Mouse (Mus musculus): ENCODE data around the gene Exoc3l. TPM values are rescaled to one million over a fixed set of nuclear protein-coding genes. Genes with fewer than 3 reads are reported as not detected.

Exoc3l gene
- polyA plus RNA-seq (2012; ENCODE audit: insufficient read depth, insufficient read length, missing spikeins) = 0.95 and 1.1 TPM in 2 replicates

GRCm38 (mm10) chr8:105295895-105296573, at the start of gene Exoc3l:
TSS of gene Exoc3l (minus strand) at chr8:105296101.
- Histone ChIP-seq H3K4me1 (ENCODE audit: control insufficient read depth, insufficient read depth, low read length) (peaks cover 18% of the 10 kb centered on the region), H3K4me3 (ENCODE audit: insufficient read depth, low read length) (no peak within 1 kb of the TSS), H3K27ac (ENCODE audit: insufficient read depth, low read depth, low read length) (no peak within 1 kb of the TSS)
- TF ChIP-seq POLR2A (IDR thresholded peaks at IDR 0.05; ENCODE audit: borderline replicate concordance, low read depth, low read length) (no peak), CTCF (IDR thresholded peaks at IDR 0.05; ENCODE audit: low read depth, low read length) (no peak)

GRCm38 (mm10) chr8:105345061-105345975, 49.4 kb upstream of the Exoc3l start:
- peak overlapping the region; percentile 13 for H3K4me3 ChIP-seq (ENCODE audit: insufficient read depth, low read length)
- peak overlapping the region; percentile 67 for H3K27ac ChIP-seq (ENCODE audit: insufficient read depth, low read depth, low read length)
- H3K4me1 ChIP-seq (ENCODE audit: control insufficient read depth, insufficient read depth, low read length) = peaks cover 36% of the 10 kb centered on the region
- TF ChIP-seq POLR2A (IDR thresholded peaks at IDR 0.05; ENCODE audit: borderline replicate concordance, low read depth, low read length) (no peak), CTCF (IDR thresholded peaks at IDR 0.05; ENCODE audit: low read depth, low read length) (no peak)

- no peak overlapping the region for H3K27ac ChIP-seq (ENCODE audit: insufficient read depth, low read depth, low read length)
- H3K4me3 ChIP-seq (ENCODE audit: insufficient read depth, low read length) = no peak overlapping the region
- H3K4me1 ChIP-seq (ENCODE audit: control insufficient read depth, insufficient read depth, low read length) = peaks cover 47% of the 10 kb centered on the region
- TF ChIP-seq CTCF (IDR thresholded peaks at IDR 0.05; ENCODE audit: low read depth, low read length) (no peak), POLR2A (IDR thresholded peaks at IDR 0.05; ENCODE audit: borderline replicate concordance, low read depth, low read length) (no peak)
These were observed 48.1 kb upstream of the Exoc3l start for GRCm38 (mm10) chr8:105343791-105344574.

- TF ChIP-seq POLR2A (IDR thresholded peaks at IDR 0.05; ENCODE audit: borderline replicate concordance, low read depth, low read length) (no peak), CTCF (IDR thresholded peaks at IDR 0.05; ENCODE audit: low read depth, low read length) (no peak)
- H3K4me1 ChIP-seq (ENCODE audit: control insufficient read depth, insufficient read depth, low read length) = peaks cover 57% of the 10 kb centered on the region
- no peak overlapping the region for H3K4me3 ChIP-seq (ENCODE audit: insufficient read depth, low read length)
- H3K27ac ChIP-seq (ENCODE audit: insufficient read depth, low read depth, low read length) = no peak overlapping the region
These were observed 46.9 kb upstream of the Exoc3l start for GRCm38 (mm10) chr8:105342768-105343167.

DNA sequence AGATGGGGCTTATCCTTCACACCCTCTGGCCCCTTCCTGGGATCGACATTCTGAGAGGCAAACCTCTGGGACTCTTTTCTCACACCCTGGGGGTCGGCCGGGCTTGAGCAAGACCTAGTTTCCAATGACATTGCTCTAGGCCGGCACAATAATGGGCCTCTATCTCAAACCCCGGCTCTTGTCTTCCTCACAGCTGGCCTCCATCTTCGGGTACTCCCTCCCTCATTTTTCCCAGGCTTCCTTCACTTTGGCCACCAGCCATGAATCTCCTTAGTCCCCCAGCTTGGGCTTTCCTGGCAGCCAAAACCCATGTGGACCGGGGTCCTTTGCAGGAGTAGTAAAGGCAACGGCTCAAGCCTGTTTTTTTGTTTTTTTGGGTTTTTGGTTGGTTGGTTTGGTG, 45.5 kb upstream of the Exoc3l start:
- H3K4me1 ChIP-seq (ENCODE audit: control insufficient read depth, insufficient read depth, low read length) = peaks cover 56% of the 10 kb centered on the region
- TF ChIP-seq CTCF (IDR thresholded peaks at IDR 0.05; ENCODE audit: low read depth, low read length) = no peak
- TF ChIP-seq POLR2A (IDR thresholded peaks at IDR 0.05; ENCODE audit: borderline replicate concordance, low read depth, low read length) = no peak
- H3K27ac ChIP-seq (ENCODE audit: insufficient read depth, low read depth, low read length) = no peak overlapping the region
- H3K4me3 ChIP-seq (ENCODE audit: insufficient read depth, low read length) = no peak overlapping the region

DNA sequence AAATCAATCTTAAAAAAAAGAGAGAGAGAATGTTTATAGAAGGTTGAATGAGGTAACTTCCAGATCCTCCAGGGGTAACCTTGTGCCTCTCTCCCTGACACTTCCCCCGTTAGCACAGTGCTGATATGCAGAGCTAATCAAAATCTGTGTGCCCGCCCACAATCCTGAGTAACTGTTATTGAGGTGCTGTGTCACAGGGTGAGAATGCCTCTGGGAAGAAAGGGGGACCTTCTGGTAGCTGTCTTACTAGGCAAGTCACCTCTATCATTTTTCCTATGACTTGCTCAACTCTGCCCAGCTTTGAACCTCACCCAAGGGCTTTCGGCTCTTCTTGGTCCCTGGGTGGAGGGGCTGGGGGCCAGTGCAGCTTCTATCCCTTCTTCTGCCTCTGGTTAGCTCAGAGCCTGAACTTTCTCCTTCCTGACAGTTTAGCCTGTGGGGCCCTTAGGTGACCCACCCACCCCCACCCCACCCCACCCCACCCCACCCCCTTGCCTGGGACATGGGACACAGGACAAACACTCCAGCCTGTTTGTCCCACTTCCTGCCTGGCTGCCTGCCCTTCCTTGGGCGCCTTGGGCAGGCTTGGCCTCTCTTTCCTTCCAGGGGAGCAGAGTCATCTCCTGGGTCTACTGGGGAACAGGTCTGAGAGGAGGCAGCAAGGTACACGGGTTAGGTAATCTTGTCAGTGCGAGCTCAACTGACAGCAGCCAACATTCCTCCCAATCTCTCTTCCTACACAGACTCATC, 44.2 kb upstream of the Exoc3l start:
- Histone ChIP-seq H3K4me3 (ENCODE audit: insufficient read depth, low read length) (no peak overlapping the region), H3K4me1 (ENCODE audit: control insufficient read depth, insufficient read depth, low read length) (peaks cover 46% of the 10 kb centered on the region), H3K27ac (ENCODE audit: insufficient read depth, low read depth, low read length) (peak overlapping the region; percentile 78)
- TF ChIP-seq POLR2A (IDR thresholded peaks at IDR 0.05; ENCODE audit: borderline replicate concordance, low read depth, low read length) = no peak
- TF ChIP-seq CTCF (IDR thresholded peaks at IDR 0.05; ENCODE audit: low read depth, low read length) = no peak

DNA sequence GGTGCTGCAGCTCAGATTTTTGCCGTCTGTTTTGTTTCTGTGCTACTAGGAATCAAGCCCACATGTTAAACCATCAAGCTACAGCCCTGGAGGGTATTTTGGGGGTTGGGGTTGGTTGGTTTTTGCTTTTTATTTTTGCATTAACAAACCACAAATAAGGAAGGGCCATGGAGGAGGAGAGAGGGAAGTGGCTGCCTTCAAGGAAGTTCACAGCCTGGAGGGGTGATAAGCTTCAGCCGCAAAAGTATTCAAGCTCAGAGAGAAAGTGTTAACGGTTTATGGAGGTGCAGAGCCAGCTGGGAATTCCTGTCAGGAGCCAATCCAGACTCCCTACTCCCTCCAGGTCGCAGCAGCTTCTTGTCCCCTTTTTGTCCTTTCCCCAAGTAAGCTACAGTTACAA, 43.1 kb upstream of the Exoc3l start:
- Histone ChIP-seq H3K4me1 (ENCODE audit: control insufficient read depth, insufficient read depth, low read length) (peaks cover 37% of the 10 kb centered on the region), H3K27ac (ENCODE audit: insufficient read depth, low read depth, low read length) (peak overlapping the region; percentile 78), H3K4me3 (ENCODE audit: insufficient read depth, low read length) (peak overlapping the region; percentile 35; the same call in 1 of the 2 replicates)
- TF ChIP-seq POLR2A (IDR thresholded peaks at IDR 0.05; ENCODE audit: borderline replicate concordance, low read depth, low read length) (no peak), CTCF (IDR thresholded peaks at IDR 0.05; ENCODE audit: low read depth, low read length) (no peak)

- Histone ChIP-seq H3K4me3 (ENCODE audit: insufficient read depth, low read length) (no peak overlapping the region), H3K4me1 (ENCODE audit: control insufficient read depth, insufficient read depth, low read length) (peaks cover 29% of the 10 kb centered on the region), H3K27ac (ENCODE audit: insufficient read depth, low read depth, low read length) (no peak overlapping the region)
- TF ChIP-seq CTCF (IDR thresholded peaks at IDR 0.05; ENCODE audit: low read depth, low read length) = no peak
- TF ChIP-seq POLR2A (IDR thresholded peaks at IDR 0.05; ENCODE audit: borderline replicate concordance, low read depth, low read length) = no peak
These were observed 40.7 kb upstream of the Exoc3l start for GRCm38 (mm10) chr8:105336373-105337130.
